Mouse (Mus musculus) urinary bladder, postnatal 10 days (tissue): Measurements from ENCODE around the gene Olfr212.
"Not testable (repeated sequence)": the region's sequence is repeated elsewhere in the genome, so short reads cannot be mapped to it uniquely, and the experiment has no call there.

Experiments used
- DNase-seq: peaks from one replicate; pipeline ENCODE4 v3.0.0; 2022; ENCODE audit warnings: low spot score

The Olfr212 gene

GRCm38 (mm10) chr6:116506302-116507003, at the start of gene Olfr212:
TSS of gene Olfr212 (plus strand) at chr6:116506516.
- not testable (repeated sequence) for DNase-seq

GRCm38 (mm10) chr6:116458728-116459127, 47.6 kb upstream of the Olfr212 start:
- DNase-seq: no peak

GRCm38 (mm10) chr6:116459232-116459631, 47.1 kb upstream of the Olfr212 start:
- DNase-seq: no peak

- DNase-seq: no peak
Measured at GRCm38 (mm10) chr6:116460544-116461283, 45.6 kb upstream of the Olfr212 start, which contains the start of gene Alox5. TSS of gene Alox5 (minus strand) at chr6:116461178.

GRCm38 (mm10) chr6:116468081-116468480, 38.2 kb upstream of the Olfr212 start:
- DNase-seq: no peak

GRCm38 (mm10) chr6:116485081-116485480, 21.2 kb upstream of the Olfr212 start:
- DNase-seq: no peak

- DNase-seq: no peak
Measured at GRCm38 (mm10) chr6:116486833-116487232, 19.5 kb upstream of the Olfr212 start.

GRCm38 (mm10) chr6:116488791-116489190, 17.5 kb upstream of the Olfr212 start, which contains the start of gene Olfr211:
TSS of gene Olfr211 (plus strand) at chr6:116489091.
- no peak for DNase-seq

- DNase-seq: no peak
Measured at GRCm38 (mm10) chr6:116493742-116494141, 12.6 kb upstream of the Olfr212 start.

- DNase-seq: no peak
Measured at GRCm38 (mm10) chr6:116495960-116496359, 10.4 kb upstream of the Olfr212 start.

GRCm38 (mm10) chr6:116514832-116515231, 8.5 kb downstream of the Olfr212 start:
- no peak for DNase-seq

- no peak for DNase-seq
Measured at GRCm38 (mm10) chr6:116538156-116538555, 31.8 kb downstream of the Olfr212 start, which contains the start of gene Olfr213. TSS of gene Olfr213 (plus strand) at chr6:116538456.

- no peak for DNase-seq
Measured at GRCm38 (mm10) chr6:116542500-116542899, 36.2 kb downstream of the Olfr212 start.

GRCm38 (mm10) chr6:116550841-116551240, 44.5 kb downstream of the Olfr212 start, which contains the start of gene Gm5580:
TSS of gene Gm5580 (plus strand) at chr6:116551141.
- DNase-seq: not testable (repeated sequence)

GRCm38 (mm10) chr6:116553935-116554334, 47.6 kb downstream of the Olfr212 start, which contains the start of gene Olfr214:
TSS of gene Olfr214 (plus strand) at chr6:116554235.
- DNase-seq: no peak

- DNase-seq: no peak
Measured at GRCm38 (mm10) chr6:116554952-116555351, 48.6 kb downstream of the Olfr212 start.
